Mouse (Mus musculus): ENCODE results near the gene Ang. TPM values are rescaled to one million over a fixed set of nuclear protein-coding genes. Genes with fewer than 3 reads are reported as not detected.

The Ang gene
- polyA plus RNA-seq (2015; fragmentation: Nextera tagmentation; extraction: Ambion mirVana): 41.5 and 45.4 TPM in 2 replicates

DNA sequence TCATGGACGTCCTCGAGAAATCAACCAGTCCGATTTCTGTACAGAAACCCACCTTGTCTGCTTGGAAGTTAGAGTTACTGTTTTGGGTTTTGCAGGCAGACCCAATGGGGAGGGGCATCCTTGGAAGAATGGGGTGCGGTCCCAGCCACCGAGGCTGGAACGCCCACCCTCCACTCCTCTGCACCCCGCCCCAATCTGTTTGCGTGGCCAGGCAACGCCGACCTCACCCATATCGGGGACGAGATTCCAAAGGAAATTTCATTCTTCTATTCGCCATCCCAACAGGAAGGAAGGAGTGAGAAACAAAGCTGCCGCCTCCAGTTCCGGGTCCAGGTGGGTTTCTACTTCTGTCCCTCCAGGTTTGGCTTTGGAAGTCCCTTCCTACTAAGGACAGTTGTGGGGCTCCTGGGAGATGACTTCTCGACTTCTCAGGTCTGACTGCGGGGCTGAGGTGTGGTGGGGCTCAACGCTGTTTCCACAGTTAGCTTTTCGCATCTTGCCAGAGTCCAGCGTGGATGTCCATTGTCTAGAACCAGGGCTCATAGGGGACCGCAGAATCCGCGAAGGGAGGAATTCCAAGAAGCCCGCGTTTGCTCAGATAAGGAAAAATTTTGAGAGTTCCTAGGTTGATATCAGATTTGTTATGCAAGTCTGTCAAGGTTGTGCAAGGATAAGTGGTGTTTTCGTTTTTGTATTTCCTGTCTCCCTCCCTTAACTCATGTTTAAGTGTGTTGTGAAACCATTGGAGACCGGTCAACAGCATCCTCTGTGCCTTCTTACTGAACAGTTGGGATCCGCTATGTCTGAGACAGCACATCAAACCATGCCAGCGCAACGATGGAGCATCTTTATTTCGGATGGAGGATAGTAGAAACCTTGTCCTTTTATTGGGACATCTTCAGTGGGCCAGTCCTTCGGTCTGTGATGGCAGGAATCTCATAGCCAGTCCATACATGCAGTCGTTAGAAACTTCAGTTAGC lies at the start of gene Ang, which contains the start of gene Rnase4:
Gene Ang, plus strand, starts transcription at position 230 of the 980 bp plus-strand sequence.
Gene Rnase4, plus strand, starts transcription at position 157 of the 980 bp plus-strand sequence.
- Histone ChIP-seq H3K36me3 (ENCODE audit: insufficient read depth, low read length) (no peaks in the 10 kb centered on the region), H3K9me3 (ENCODE audit: low read length) (no peaks in the 10 kb centered on the region), H3K4me3 (ENCODE audit: low read depth, low read length) (peak within 1 kb of the TSS; percentile 57), H3K9ac (replicated peaks; ENCODE audit: low read depth) (peak within 1 kb of the TSS; percentile 41), H3K27me3 (replicated peaks; ENCODE audit: insufficient read depth, low read length) (no peaks in the 10 kb centered on the region), H3K4me2 (replicated peaks; ENCODE audit: low read depth, low read length) (peak within 1 kb of the TSS; percentile 77), H3K4me1 (ENCODE audit: insufficient read depth, low read depth, low read length) (no peaks in the 10 kb centered on the region), H3K27ac (ENCODE audit: low read length) (peak within 1 kb of the TSS; percentile 81)
- ATAC-seq: peak; percentile 60
- 4% methylated on average over 33 of the region's 33 CpGs for WGBS
- DNase-seq (ENCODE audit: low spot score): peak; percentile 91
- TF ChIP-seq EP300 (IDR thresholded peaks at IDR 0.05) (peak; percentile 89), CTCF (IDR thresholded peaks at IDR 0.05) (no peak)

GRCm38 (mm10) chr14:51041769-51042168 lies 49.2 kb upstream of the Ang start, which contains the start of gene Rnase9:
Rnase9 (minus strand) TSS chr14:51041869.
- Histone ChIP-seq H3K9me3 (ENCODE audit: low read length) (no peaks in the 10 kb centered on the region), H3K4me1 (ENCODE audit: insufficient read depth, low read depth, low read length) (no peaks in the 10 kb centered on the region), H3K9ac (replicated peaks; ENCODE audit: low read depth) (no peak within 1 kb of the TSS), H3K4me2 (replicated peaks; ENCODE audit: low read depth, low read length) (no peak within 1 kb of the TSS), H3K27ac (ENCODE audit: low read length) (no peak within 1 kb of the TSS), H3K4me3 (ENCODE audit: low read depth, low read length) (no peak within 1 kb of the TSS), H3K36me3 (ENCODE audit: insufficient read depth, low read length) (no peaks in the 10 kb centered on the region), H3K27me3 (replicated peaks; ENCODE audit: insufficient read depth, low read length) (no peaks in the 10 kb centered on the region)
- WGBS: 77% methylated on average over 6 of the region's 6 CpGs
- ATAC-seq (no peak), DNase-seq (ENCODE audit: low spot score) (no peak)
- no peak for TF ChIP-seq EP300 (IDR thresholded peaks at IDR 0.05)
- no peak for TF ChIP-seq CTCF (IDR thresholded peaks at IDR 0.05)

DNA sequence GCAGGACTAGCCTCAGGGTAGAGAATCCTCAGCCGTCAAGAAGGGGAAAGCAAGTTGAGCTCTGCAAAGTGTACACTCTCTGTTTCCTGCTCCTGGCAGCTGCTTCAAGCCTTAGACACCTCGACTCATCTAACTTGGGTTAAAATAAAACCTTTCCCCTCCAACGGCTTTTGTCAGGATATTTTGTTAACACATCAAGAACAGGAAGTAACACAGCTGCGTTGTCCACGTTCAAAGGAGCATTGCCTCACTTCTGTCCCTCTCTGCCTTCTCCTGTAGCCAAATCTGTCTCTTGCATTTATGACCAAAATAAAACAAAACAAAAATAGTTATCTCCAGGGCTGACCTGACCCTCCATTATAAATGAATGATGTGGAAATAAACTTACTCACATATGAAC lies 43.1 kb upstream of the Ang start:
- 15% methylated on average over 5 of the region's 5 CpGs for WGBS
- TF ChIP-seq EP300 (IDR thresholded peaks at IDR 0.05) (no peak), CTCF (IDR thresholded peaks at IDR 0.05) (no peak)
- no peaks in the 10 kb centered on the region for H3K9me3 ChIP-seq (ENCODE audit: low read length)
- H3K36me3 ChIP-seq (ENCODE audit: insufficient read depth, low read length): no peaks in the 10 kb centered on the region
- DNase-seq (ENCODE audit: low spot score) (peak; percentile 70), ATAC-seq (peak; percentile 75)
- H3K4me3 ChIP-seq (ENCODE audit: low read depth, low read length): no peak overlapping the region
- no peaks in the 10 kb centered on the region for H3K4me1 ChIP-seq (ENCODE audit: insufficient read depth, low read depth, low read length)
- no peak overlapping the region for H3K9ac ChIP-seq (replicated peaks; ENCODE audit: low read depth)
- no peaks in the 10 kb centered on the region for H3K27me3 ChIP-seq (replicated peaks; ENCODE audit: insufficient read depth, low read length)
- H3K4me2 ChIP-seq (replicated peaks; ENCODE audit: low read depth, low read length): no peak overlapping the region
- H3K27ac ChIP-seq (ENCODE audit: low read length): no peak overlapping the region

GRCm38 (mm10) chr14:51050063-51050462 lies 40.9 kb upstream of the Ang start, which contains the start of gene Rnase11:
Rnase11 (minus strand) TSS chr14:51050163.
- 81% methylated on average over 2 of the region's 2 CpGs for WGBS
- no peak within 1 kb of the TSS for H3K4me3 ChIP-seq (ENCODE audit: low read depth, low read length)
- TF ChIP-seq CTCF (IDR thresholded peaks at IDR 0.05): no peak
- no peak for TF ChIP-seq EP300 (IDR thresholded peaks at IDR 0.05)
- H3K27ac ChIP-seq (ENCODE audit: low read length): no peak within 1 kb of the TSS
- no peak within 1 kb of the TSS for H3K9ac ChIP-seq (replicated peaks; ENCODE audit: low read depth)
- H3K27me3 ChIP-seq (replicated peaks; ENCODE audit: insufficient read depth, low read length): no peaks in the 10 kb centered on the region
- H3K4me2 ChIP-seq (replicated peaks; ENCODE audit: low read depth, low read length): no peak within 1 kb of the TSS
- no peaks in the 10 kb centered on the region for H3K9me3 ChIP-seq (ENCODE audit: low read length)
- no peak for DNase-seq (ENCODE audit: low spot score)
- no peaks in the 10 kb centered on the region for H3K36me3 ChIP-seq (ENCODE audit: insufficient read depth, low read length)
- no peak for ATAC-seq
- no peaks in the 10 kb centered on the region for H3K4me1 ChIP-seq (ENCODE audit: insufficient read depth, low read depth, low read length)

DNA sequence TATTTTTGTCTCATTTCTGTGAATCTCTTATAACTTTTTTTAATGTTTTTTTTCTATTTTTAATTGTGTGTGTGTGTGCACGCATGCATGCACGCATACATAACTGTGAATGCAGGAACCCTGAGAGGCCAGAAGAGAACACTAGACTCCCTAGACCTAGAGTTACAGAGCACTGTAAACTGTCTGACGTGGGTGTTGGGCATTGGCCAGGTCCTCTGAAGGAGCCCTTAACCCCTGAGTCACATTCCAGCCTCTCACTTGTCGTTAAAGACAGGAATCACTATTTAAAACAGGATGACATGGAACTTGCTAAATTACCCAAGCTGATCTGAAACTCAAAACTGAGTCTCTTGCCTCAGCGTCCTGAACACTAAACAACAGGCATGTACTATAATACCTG lies 39.0 kb upstream of the Ang start:
- DNase-seq (ENCODE audit: low spot score) (peak; percentile 46), ATAC-seq (peak; percentile 60)
- Histone ChIP-seq H3K36me3 (ENCODE audit: insufficient read depth, low read length) (no peaks in the 10 kb centered on the region), H3K27ac (ENCODE audit: low read length) (no peak overlapping the region), H3K4me3 (ENCODE audit: low read depth, low read length) (no peak overlapping the region), H3K27me3 (replicated peaks; ENCODE audit: insufficient read depth, low read length) (no peaks in the 10 kb centered on the region), H3K4me1 (ENCODE audit: insufficient read depth, low read depth, low read length) (no peaks in the 10 kb centered on the region), H3K4me2 (replicated peaks; ENCODE audit: low read depth, low read length) (no peak overlapping the region), H3K9me3 (ENCODE audit: low read length) (no peaks in the 10 kb centered on the region), H3K9ac (replicated peaks; ENCODE audit: low read depth) (no peak overlapping the region)
- 31% methylated on average over 5 of the region's 5 CpGs for WGBS
- TF ChIP-seq EP300 (IDR thresholded peaks at IDR 0.05): no peak
- no peak for TF ChIP-seq CTCF (IDR thresholded peaks at IDR 0.05)

DNA sequence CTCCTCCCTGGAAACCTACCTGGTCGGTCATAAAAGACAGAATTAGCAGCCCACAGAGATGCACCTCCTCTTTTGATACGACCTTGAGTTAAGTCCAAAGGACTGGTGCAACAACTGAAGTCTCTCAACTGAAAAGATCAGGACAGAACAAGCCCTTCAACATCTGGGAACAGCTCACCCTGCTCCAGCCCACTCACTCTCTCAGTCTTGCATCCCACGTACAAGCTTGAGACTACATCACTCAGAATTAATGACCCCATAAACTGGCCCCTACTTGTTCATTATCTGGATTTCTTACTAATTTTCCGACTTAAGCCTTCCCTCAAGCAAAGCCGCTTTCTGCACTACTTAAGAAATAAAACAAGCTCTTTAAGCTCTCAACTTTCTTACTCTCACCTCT lies 37.8 kb upstream of the Ang start:
- WGBS: 61% methylated on average over 5 of the region's 5 CpGs
- no peak for ATAC-seq
- Histone ChIP-seq H3K9ac (replicated peaks; ENCODE audit: low read depth) (no peak overlapping the region), H3K36me3 (ENCODE audit: insufficient read depth, low read length) (no peaks in the 10 kb centered on the region), H3K4me3 (ENCODE audit: low read depth, low read length) (no peak overlapping the region), H3K27ac (ENCODE audit: low read length) (no peak overlapping the region), H3K27me3 (replicated peaks; ENCODE audit: insufficient read depth, low read length) (no peaks in the 10 kb centered on the region), H3K9me3 (ENCODE audit: low read length) (no peaks in the 10 kb centered on the region), H3K4me2 (replicated peaks; ENCODE audit: low read depth, low read length) (no peak overlapping the region), H3K4me1 (ENCODE audit: insufficient read depth, low read depth, low read length) (no peaks in the 10 kb centered on the region)
- TF ChIP-seq EP300 (IDR thresholded peaks at IDR 0.05): no peak
- no peak for TF ChIP-seq CTCF (IDR thresholded peaks at IDR 0.05)
- DNase-seq (ENCODE audit: low spot score): no peak

Measured in lung, postnatal 0 days (tissue).